Mouse (Mus musculus): ENCODE data around the gene Smtn. TPM values are rescaled to one million over a fixed set of nuclear protein-coding genes. Genes with fewer than 3 reads are reported as not detected.
A peak's percentile ranks its signal among the peaks of the same experiment; 100 is the strongest.

The Smtn gene
- polyA plus RNA-seq, 3 experiments from 2014 or later: 1.5 to 7.4 (median 4.3) TPM

DNA sequence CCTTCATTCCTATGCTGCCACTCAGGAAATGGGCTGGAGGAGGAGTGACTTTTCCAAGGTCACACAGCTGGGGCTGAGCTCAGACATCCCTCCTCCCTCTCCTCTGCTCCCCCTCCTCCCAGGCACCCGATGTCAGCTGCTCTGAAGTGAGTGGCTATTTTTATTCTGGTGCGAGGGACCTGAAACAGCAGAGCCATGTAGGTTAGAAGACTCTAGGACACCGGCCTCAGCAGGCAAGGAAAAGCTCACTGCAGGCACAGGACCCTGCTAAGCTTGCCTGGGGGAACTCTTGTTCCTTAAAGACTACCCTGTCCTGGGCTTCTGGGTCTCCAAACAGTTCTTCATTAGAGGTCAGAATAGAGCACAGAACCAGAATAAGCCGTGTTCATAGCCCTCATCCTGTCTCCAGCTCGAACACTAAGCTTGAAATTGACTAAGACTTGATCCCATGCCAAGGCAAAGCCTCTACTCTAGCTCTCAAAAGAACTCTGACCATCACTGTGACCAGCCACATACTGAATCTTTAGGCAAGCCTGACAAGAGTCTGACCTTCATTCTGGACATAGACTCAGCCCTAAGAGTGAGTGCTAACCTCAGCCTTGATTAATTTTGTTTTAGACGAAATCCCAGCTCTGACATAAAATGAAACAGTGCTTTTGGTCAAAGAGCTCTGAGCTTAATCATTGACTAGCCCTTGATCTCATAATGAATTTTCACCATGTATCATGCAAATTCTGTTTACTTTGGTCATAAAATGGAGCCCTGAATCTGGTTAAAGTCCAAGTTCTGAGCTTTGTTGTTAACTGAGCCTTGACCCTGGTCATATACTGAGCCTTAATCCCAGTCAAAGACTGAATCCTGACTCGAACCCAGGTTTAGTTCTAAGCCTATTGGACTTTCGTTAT, 31.0 kb downstream of the Smtn start:
- ATAC-seq: no peak

DNA sequence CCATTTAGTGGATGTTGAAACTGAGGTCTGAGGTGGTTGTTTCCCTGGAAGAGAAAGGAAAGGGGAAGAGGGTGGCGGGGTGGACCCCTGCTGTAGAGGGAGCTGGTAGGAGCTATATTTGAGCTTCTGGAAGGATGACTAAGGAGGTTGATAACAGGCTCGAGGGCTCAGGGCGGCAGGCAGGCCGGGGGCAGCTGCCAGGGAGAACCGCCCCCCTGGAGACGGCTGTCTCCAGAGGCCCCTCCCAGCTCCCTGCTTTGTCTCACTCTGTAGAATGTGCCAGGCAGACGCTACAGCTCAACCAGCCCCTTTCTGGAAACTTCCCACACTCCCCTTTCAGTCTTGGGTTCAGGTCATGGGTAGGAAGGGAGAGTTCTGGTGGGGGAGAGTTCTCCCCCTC, 32.2 kb downstream of the Smtn start:
- ATAC-seq: no peak

DNA sequence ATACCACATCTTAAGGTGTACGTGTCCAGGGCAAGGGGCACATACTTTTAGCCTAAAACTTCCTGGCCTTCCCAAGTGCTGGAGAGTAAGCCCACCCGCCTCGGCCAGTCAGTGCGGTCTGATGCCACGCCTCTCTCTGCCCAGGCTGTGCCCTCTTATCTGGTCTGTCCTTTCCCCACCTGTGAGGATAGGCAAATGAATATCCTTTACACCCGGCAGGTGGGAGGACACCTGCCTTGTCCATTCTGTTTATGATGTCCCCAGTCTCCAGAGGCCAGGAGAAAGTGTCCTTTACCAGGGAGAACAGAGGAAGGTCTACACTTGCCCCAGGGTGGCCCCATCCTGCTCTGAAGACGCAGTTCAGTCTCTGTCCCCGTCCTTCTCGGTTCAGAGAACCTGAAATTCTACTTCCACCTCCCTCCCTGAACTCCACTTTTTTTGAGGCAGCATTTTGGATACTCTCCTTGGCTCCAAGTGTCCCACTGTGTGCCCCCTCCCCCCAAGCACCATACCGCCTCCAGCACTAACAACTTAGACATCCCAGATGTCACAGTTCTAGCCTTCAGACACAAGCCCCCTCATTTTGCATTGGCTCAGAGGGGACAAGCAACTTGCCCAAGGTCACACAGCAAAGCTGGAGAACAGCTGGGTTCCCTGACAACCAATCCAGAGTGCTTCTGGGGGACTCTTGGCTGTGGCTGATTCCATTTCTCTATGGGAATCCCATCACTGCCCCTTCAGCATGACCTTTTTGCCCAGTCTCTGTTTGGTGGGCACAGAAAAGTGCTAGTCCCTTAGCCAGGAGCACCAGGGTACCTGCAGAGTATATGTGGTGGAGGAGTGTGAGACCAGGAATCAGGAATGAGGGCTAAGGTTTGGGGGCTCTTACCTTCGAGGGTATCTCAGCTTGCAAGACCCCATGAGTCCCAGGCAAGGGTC, 36.4 kb downstream of the Smtn start:
- no peak for ATAC-seq

- ATAC-seq: no peak
Observed at GRCm38 (mm10) chr11:3502459-3503072, 37.8 kb downstream of the Smtn start.

- no peak for ATAC-seq
Observed at GRCm38 (mm10) chr11:3502057-3502456, 38.4 kb downstream of the Smtn start.

- no peak for ATAC-seq
Observed at GRCm38 (mm10) chr11:3497296-3497695, 43.1 kb downstream of the Smtn start.

DNA sequence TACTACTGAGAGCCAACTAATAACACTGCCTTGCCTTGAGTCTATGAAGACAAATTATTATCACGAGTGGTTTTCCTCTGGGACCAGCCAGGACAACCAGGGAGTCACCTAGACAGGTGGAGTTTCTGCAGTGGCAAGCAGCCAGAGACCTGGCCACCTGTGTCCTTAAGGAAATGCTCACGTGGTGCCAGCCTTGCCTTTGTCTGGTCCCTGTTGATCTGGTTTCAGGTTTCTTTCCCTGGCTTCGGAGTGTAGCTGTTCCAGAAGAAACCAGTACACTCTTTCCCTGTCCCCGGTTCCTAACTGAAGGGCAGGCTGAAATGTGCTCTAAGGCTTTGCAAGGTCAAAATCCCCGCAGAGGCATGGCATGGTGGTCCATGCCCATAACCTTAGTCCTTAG, 43.7 kb downstream of the Smtn start:
- no peak for ATAC-seq

GRCm38 (mm10) chr11:3495496-3495895, 44.9 kb downstream of the Smtn start:
- no peak for ATAC-seq

DNA sequence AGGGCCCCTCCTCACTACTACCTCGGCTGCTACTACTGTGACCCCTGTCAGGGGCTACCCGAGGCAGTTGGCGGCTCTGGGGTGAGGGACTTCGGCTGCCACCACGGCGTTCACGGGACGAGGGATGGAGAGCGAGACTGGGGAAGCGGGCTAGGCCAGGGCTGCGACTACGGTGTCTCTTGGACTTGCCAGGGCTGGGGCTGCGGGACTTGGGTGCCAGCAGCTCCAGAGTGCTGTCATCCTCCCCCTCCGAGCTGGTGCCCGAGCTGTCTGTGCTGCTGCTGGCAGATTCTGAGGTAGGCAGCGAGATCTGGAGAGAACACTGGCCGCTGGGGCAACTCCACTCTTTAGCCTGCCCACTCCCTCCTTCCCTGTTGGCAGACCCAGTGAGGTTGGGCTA, 45.6 kb downstream of the Smtn start:
- ATAC-seq: no peak

DNA sequence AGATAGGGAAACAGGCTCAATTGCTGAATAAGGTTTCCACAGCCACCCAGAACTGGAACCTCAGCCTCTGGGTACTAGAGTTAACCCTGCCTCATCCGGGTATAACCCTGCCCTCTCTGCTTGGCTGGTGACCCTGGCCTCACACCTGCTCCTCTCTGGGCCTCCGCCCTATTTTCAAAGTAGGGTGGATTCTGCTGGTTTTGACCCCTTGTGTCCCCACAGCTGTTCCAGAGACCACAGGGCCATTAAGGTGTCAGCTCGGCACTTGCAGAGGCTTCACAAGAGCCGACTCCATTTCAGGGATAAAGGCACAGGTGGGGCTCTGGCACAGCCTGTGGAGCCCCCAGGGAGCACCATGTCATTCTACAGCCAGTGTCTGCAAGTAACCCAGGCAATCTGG, 47.7 kb downstream of the Smtn start:
- no peak for ATAC-seq

DNA sequence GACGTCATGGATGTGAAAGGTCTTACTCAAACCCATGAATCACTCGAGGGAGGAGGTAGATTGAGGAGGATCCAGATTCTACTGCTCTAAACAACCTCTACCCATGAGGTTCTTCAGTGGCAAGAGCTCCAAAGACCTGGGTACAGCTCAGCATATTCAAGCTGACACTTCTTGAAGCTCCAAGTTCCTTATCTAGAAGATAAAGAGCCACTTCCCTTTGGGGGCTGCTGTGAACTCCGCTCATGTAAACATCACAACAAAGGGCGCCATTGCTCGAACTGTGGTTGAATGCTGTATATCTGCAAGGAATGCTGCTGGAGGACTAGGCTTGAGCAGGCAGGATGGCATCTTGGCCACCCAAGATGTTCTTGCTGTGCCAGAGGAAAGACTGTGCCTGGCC, 51.4 kb downstream of the Smtn start:
- ATAC-seq: no peak

- ATAC-seq: no peak
Observed at GRCm38 (mm10) chr11:3487952-3488570, 52.4 kb downstream of the Smtn start, which contains the start of gene Pla2g3. Gene Pla2g3, plus strand, starts transcription at chr11:3488284.

GRCm38 (mm10) chr11:3486349-3486748, 54.1 kb downstream of the Smtn start:
- ATAC-seq: no peak

DNA sequence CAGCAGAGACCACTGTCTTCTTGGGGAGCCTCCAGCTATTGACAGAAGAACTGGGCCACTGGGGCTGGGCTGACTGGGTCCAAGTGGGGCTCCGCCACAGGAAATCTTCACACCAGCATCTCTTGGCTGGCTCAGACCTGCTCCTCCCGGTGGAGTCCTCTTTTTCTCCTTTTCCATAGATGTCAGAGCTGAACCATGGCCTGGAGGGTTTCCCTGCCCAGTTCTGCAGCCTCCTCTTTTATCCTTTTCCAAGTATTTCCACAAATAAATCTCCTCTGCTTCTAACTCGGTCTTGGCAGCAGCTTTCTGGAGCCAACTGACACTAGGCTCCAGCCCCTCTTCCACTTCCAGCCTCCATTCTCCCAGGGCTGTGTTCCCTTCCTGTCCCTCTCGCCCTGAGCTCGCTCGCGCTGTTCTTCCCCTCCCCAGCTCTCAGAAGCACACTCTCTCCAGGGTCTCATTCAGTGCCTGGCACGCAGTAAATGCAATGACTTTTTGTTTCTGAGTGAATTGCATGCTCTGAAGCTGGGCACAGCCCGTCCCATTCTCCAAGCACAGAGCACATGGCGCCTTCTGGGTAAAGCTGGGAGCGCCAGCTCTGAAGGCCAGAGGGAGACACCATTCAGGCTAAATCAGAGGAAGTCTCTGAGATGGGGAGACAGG, 56.3 kb downstream of the Smtn start:
- ATAC-seq: no peak

DNA sequence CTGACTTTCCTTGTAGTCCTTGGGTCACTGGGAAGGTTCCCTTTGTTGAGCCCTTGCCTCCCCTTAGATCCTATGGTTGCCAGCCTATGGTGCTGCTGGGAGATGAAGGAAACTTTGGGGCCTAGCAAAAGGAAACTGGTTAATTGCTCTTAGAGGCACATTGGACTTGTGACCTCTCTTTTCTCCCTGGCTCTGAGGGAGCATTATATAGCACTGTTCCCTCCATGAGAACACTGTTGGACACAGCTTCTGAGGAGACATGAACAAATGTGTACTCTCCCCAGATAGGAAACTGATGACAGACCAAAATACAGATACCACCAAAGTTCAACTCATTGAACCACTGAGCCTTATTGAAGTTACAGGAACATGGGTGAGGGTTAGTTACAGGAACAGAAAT, 64.9 kb downstream of the Smtn start:
- no peak for ATAC-seq

GRCm38 (mm10) chr11:3474480-3475115, 65.8 kb downstream of the Smtn start:
- ATAC-seq: no peak

- peak; percentile 50 for ATAC-seq
Observed at GRCm38 (mm10) chr11:3472484-3472883, 67.9 kb downstream of the Smtn start.

- ATAC-seq: no peak
Observed at GRCm38 (mm10) chr11:3471448-3471850, 69.0 kb downstream of the Smtn start.
